Mouse (Mus musculus) forebrain, embryonic 15.5 days (tissue): ENCODE measurements around the gene AC131692.1. TPM values are rescaled to one million over a fixed set of nuclear protein-coding genes. Genes with fewer than 3 reads are reported as not detected.
"Not testable (repeated sequence)": the region's sequence is repeated elsewhere in the genome, so short reads cannot be mapped to it uniquely, and the experiment has no call there.

Experiments used
- ATAC-seq: fragments of 200-750 bp; cut with Nextera tagmentation; replicated peaks from 2 replicates; pipeline ENCODE4 v1.8.0; 2017; ENCODE audit warnings: mild to moderate bottlenecking, moderate TSS enrichment, moderate library complexity
- H3K27ac ChIP-seq: fragments of 300-500 bp; sonication (generic); replicated peaks from 2 replicates; pipeline ENCODE4 v1.5.1; 2015; ENCODE audit warnings: mild to moderate bottlenecking, inconsistent platforms
- H3K27me3 ChIP-seq: fragments of 300-500 bp; sonication (generic); 2 replicates; pipeline ENCODE4 v1.6.1; 2015; ENCODE audit warnings: inconsistent platforms
- H3K36me3 ChIP-seq: fragments of 300-500 bp; sonication (generic); 2 replicates; pipeline ENCODE4 v1.6.1; 2015; ENCODE audit warnings: mild to moderate bottlenecking, inconsistent platforms
- H3K4me1 ChIP-seq: fragments of 300-500 bp; sonication (generic); 2 replicates; pipeline ENCODE4 v1.6.1; 2015; ENCODE audit warnings: inconsistent platforms
- H3K4me2 ChIP-seq: fragments of 300-500 bp; sonication (generic); replicated peaks from 2 replicates; pipeline ENCODE4 v1.6.1; 2015; ENCODE audit warnings: mild to moderate bottlenecking, inconsistent platforms
- H3K4me3 ChIP-seq: fragments of 300-500 bp; sonication (generic); 2 replicates; pipeline ENCODE4 v1.5.1; 2015; ENCODE audit warnings: mild to moderate bottlenecking, inconsistent platforms
- H3K9ac ChIP-seq: fragments of 300-500 bp; sonication (generic); replicated peaks from 2 replicates; pipeline ENCODE4 v1.6.1; 2015; ENCODE audit warnings: mild to moderate bottlenecking, inconsistent platforms
- H3K9me3 ChIP-seq: fragments of 300-500 bp; sonication (generic); 2 replicates; pipeline ENCODE4 v1.6.1; 2016; ENCODE audit warnings: inconsistent platforms
- WGBS: fragments of 180-500 bp; shearing (Covaris S2); methylation state at CpG from one replicate; pipeline ENCODE4 v1.1.7; 2015; ENCODE audit warnings: mixed read lengths; 5-methylcytosine and 5-hydroxymethylcytosine counted together
- polyA plus RNA-seq: library from polyadenylated mRNA; unstranded; fragments of >200 nt; fragmentation: Nextera tagmentation; extraction: Ambion mirVana; gene quantifications from 2 replicates; pipeline ENCODE4 v1.2.1, GENCODE M21; 2015

Gene AC131692.1
- polyA plus RNA-seq, 1 experiment from 2014 or later = 0.37 TPM

DNA sequence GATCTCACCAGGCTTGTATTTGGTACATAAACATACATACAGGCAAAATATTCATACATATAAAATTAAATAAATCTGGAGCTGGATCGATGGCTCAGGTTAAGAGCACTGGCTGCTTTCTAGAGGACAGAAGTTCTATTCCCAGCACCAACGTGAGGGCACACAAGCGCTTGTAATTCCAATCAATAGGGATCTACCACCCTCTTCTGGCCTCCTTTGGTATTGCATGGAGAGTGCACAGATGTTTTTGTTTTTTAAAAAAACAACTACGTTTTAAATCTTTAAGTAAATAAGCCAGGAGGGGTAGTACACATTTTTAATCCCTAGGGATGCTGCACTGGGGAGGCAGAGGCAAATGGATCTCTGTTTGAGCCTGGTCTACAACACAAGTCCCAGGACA, 32.1 kb downstream of the AC131692.1 start:
- H3K27ac ChIP-seq = no peak overlapping the region
- peaks cover 10% of the 10 kb centered on the region; the same call in 1 of the 2 replicates for H3K4me1 ChIP-seq
- WGBS = 25% methylated on average over 4 of the region's 4 CpGs
- H3K27me3 ChIP-seq = no peaks in the 10 kb centered on the region
- no peak for ATAC-seq
- no peaks in the 10 kb centered on the region for H3K36me3 ChIP-seq
- no peak overlapping the region for H3K9ac ChIP-seq
- H3K9me3 ChIP-seq = no peaks in the 10 kb centered on the region
- no peak overlapping the region for H3K4me2 ChIP-seq
- H3K4me3 ChIP-seq = no peak overlapping the region

DNA sequence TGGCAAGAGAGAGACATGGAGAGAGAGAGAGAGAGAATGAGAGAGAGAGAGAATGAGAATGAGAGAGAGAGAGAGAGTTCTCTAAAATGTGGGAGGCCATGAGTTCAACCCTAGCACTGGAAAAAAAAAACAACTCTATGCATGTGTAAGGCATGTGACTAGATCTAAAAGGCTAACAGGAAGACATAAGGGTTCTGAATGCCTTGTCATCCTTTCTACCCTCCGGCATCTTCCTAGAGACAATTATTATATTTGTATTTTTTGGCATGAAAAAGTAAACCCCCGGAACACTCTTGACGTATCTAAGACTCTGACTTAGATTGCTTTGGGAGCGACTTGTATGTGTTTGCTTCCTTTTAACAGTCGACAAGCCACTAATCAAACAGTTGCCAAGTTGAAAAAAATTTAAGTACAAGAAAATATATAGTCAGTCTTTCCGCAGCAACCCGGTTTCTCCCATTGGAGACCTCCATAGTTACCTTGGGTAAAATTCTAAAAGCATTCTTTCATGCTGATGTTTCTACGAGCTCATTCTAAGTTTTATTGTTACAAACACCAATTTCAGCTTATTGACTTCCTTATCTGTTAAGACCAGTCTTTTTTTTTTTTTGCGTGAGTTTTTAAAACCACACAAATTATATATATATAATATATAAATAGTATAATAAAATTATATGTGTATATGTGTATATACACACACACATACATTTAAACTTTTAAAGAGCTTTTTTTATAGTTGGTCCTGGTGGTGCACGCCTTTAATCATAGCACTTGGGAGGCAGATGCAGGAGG, 32.8 kb downstream of the AC131692.1 start:
- no peak overlapping the region for H3K9ac ChIP-seq
- 76% methylated on average over 10 of the region's 10 CpGs for WGBS

DNA sequence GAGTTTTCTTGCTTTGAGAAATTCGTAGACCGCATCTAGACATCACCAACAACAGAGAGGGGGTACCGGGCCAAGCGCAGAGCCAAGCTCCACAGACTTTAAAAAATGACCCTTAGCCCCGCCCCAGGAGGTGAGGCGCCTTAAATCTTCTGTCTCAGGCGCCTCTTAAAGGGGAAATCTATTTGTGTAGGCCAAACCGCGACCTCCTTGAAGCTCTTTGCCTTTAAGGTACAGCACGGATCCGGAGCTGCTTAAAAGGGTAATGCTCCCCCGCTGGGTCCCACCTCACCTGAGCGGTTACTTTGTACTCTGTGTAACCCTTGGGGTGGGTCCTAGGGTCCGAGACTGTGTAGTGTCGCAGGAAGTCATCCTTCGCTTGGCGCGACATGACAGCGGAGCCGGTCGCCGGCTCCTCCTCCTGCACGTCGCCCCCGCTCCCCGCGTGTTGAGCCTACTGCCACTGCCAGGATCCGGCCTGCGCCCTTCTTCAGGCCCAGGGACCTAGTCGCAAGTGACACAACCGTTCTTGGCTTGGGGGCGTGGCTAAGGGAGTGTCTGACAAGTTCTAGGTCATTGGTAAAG, 33.6 kb downstream of the AC131692.1 start, which contains the start of gene Snx15:
Gene Snx15 (minus strand): TSS at position 545 of the 582 bp plus-strand sequence.
- no peaks in the 10 kb centered on the region for H3K36me3 ChIP-seq
- H3K27ac ChIP-seq = peak within 1 kb of the TSS; percentile 85
- under 1% methylated on average over 32 of the region's 32 CpGs for WGBS
- peak within 1 kb of the TSS; percentile 55 for H3K9ac ChIP-seq
- peak; percentile 96 for ATAC-seq
- no peaks in the 10 kb centered on the region for H3K27me3 ChIP-seq
- H3K4me3 ChIP-seq = peak within 1 kb of the TSS; percentile 49
- H3K9me3 ChIP-seq = no peaks in the 10 kb centered on the region
- peaks cover 10% of the 10 kb centered on the region; the same call in 1 of the 2 replicates for H3K4me1 ChIP-seq
- H3K4me2 ChIP-seq = peak within 1 kb of the TSS; percentile 51

More for the DNA sequence above, 32.8 kb downstream of the AC131692.1 start:
- no peak for ATAC-seq
- H3K27me3 ChIP-seq = no peaks in the 10 kb centered on the region
- peaks cover 10% of the 10 kb centered on the region; the same call in 1 of the 2 replicates for H3K4me1 ChIP-seq
- H3K36me3 ChIP-seq = no peaks in the 10 kb centered on the region
- H3K27ac ChIP-seq = peak overlapping the region; percentile 85; the same call in 1 of the 2 replicates
- H3K4me3 ChIP-seq = peak overlapping the region; percentile 49
- H3K4me2 ChIP-seq = peak overlapping the region; percentile 51
- H3K9me3 ChIP-seq = no peaks in the 10 kb centered on the region

DNA sequence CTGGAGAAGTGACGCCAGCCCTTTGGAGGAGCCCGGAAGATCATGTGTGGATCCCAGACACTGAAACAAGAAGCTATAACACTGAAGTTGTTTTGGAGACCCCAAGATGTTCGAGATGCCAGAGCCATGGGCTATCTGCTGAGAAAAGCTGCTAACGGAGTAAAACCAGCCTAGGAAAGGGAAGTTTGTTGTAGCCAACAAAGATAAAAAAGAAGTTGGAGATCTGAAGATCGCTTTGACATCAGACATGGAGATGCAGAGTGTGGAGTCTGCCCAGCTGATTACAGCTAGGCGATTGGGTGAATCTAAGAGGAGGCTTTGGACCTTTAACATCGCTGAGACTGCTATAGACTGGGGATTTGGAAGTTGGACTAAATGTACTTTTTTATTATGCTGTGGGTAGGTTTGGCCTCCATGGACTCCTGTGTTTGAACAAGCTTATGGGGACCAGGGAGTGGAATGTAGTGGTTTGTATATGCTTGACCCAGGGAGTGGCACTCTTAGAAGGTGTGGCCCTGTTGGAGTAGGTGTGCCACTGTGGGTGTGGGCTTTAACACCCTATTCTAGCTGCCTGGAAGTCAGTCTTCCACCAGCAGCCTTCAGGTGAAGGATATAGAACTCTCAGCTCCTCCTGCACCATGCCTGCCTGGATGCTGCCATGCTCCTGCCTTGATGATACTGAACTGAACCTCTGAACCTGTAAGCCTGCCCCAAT, 36.4 kb downstream of the AC131692.1 start:
- H3K36me3 ChIP-seq = peaks cover 11% of the 10 kb centered on the region; the same call in 1 of the 2 replicates
- ATAC-seq, H3K4me3 ChIP-seq, H3K27me3 ChIP-seq, H3K9ac ChIP-seq, H3K4me2 ChIP-seq, H3K4me1 ChIP-seq, H3K9me3 ChIP-seq, H3K27ac ChIP-seq: not testable (repeated sequence)
- 81% methylated on average over 7 of the region's 7 CpGs for WGBS

DNA sequence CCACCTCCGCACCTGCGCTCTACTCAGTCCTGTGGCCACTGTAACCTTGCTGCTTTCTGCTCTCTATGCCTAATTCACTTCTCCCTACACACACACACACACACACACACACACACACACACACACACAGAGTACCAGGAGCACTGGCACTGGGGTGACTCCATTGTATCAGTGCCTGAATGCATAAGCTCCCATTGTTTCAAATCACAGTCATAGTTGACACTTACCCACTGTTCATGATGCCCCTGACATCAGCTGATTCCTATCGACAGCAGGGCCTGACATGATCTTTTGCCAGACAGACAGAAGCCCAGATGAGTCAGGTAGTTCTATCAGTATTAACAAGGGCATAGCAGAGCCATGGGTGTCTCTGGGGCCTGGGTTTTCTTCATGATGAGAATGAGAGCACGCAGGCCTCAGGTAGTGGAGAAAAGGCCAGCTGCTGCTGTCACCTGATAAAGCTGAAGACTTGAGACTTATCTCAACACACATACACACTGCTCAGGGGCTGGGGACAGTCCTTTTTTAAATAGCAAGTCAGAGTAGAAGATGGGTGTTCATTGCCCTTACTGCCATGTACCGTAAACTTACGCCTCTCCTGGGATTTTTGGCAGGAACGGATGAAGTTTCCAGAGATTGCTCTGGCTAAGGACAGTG, 38.1 kb downstream of the AC131692.1 start:
- no peak for ATAC-seq
- Histone ChIP-seq H3K9me3 (no peaks in the 10 kb centered on the region), H3K9ac (no peak overlapping the region), H3K4me2 (no peak overlapping the region), H3K27me3 (no peaks in the 10 kb centered on the region), H3K36me3 (peaks cover 25% of the 10 kb centered on the region), H3K27ac (no peak overlapping the region), H3K4me3 (no peak overlapping the region), H3K4me1 (peaks cover 4% of the 10 kb centered on the region; the same call in 1 of the 2 replicates)
- 88% methylated on average over 7 of the region's 7 CpGs for WGBS

DNA sequence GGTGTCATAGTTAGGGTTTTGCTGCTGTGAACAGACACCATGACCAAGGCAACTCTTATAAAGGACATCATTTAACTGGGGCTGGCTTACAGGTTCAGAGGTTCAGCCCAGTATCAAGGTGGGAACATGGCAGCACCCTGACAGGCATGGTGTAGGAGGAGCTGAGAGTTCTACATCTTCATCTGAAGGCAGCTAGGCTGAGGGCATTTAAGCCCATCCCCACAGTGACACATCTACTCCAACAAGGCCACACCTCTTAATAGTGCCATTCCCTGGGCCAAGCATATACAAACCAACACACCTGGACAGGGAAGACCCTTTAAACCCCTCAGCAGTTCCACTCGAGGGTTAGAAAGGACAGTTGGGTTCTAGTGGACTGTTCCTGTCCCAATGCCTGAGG, 39.0 kb downstream of the AC131692.1 start:
- not testable (repeated sequence) for ATAC-seq, H3K27me3 ChIP-seq, H3K9ac ChIP-seq, H3K4me1 ChIP-seq, H3K27ac ChIP-seq, H3K4me2 ChIP-seq, H3K9me3 ChIP-seq, H3K4me3 ChIP-seq
- 48% methylated on average over 1 of the region's 1 CpGs for WGBS
- H3K36me3 ChIP-seq = peaks cover 26% of the 10 kb centered on the region

DNA sequence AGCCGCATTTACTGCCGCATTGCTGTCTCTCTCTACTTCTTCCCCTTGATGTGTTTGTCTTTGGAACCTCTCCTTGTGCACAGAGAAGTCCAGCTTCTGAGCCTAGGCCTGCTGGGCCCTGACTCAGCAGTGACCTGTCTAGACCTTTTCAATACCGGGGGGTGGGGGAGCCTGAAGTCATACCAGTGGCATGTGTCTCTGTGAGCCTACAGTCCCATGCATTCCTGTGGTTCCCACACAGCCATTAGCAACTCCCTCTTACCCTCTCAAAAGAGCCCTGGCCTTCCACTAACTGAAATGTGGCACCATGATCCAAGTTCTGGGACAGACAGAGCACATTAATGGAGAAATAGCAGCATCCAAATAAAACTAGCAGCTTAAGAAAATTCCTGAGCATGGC, 42.2 kb downstream of the AC131692.1 start:
- no peaks in the 10 kb centered on the region for H3K9me3 ChIP-seq
- H3K27ac ChIP-seq = no peak overlapping the region
- WGBS = 91% methylated on average over 3 of the region's 3 CpGs
- ATAC-seq = no peak
- H3K9ac ChIP-seq = no peak overlapping the region
- no peak overlapping the region for H3K4me3 ChIP-seq
- H3K27me3 ChIP-seq = no peaks in the 10 kb centered on the region
- H3K4me2 ChIP-seq = no peak overlapping the region
- peaks cover 26% of the 10 kb centered on the region for H3K36me3 ChIP-seq
- peaks cover 11% of the 10 kb centered on the region for H3K4me1 ChIP-seq

DNA sequence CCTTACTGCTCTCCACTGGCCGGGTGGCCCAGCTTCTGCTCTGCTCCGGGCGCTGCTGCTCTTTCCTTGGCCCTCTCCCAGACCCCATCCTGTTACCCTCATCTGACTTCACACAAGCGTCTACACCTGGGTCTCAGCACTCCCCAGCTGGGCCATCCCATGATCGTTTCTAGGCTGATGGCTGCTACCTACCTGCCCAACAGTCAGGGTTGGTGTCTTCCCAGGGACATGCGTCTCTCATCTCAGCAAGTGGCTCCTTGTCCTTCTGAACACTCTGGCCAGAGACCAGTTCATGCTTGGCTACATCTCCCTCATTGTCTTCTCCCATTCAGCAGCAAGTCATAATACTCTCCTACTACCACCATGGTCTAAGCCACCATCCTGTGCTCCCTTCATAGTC, 45.5 kb downstream of the AC131692.1 start:
- H3K4me1 ChIP-seq = peaks cover 15% of the 10 kb centered on the region
- H3K27me3 ChIP-seq = no peaks in the 10 kb centered on the region
- H3K27ac ChIP-seq = peak overlapping the region; percentile 98; the same call in 1 of the 2 replicates
- H3K36me3 ChIP-seq = peaks cover 19% of the 10 kb centered on the region
- 90% methylated on average over 6 of the region's 6 CpGs for WGBS
- H3K4me3 ChIP-seq = peak overlapping the region; percentile 68
- H3K9ac ChIP-seq = 0 out of 2 replicates have a peak overlapping the region, but pooled peaks have one; percentile 93
- H3K4me2 ChIP-seq = peak overlapping the region; percentile 88
- ATAC-seq = no peak
- no peaks in the 10 kb centered on the region for H3K9me3 ChIP-seq

DNA sequence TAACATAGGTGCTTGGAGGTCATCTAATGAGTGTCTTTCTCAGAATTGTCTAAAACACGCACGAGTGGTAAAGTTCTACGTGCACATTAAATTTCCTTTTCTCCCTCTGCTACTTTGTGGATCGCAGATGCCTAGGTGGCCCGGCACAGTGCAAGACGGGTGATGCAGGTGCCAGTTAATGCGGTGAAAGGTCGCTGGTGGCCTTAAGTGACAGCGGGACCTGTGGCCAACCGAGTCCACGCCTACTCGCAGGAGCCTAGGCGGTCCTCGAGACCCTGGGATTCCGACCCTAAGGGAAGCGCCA, 46.1 kb downstream of the AC131692.1 start:
- 5% methylated on average over 16 of the region's 16 CpGs for WGBS

DNA sequence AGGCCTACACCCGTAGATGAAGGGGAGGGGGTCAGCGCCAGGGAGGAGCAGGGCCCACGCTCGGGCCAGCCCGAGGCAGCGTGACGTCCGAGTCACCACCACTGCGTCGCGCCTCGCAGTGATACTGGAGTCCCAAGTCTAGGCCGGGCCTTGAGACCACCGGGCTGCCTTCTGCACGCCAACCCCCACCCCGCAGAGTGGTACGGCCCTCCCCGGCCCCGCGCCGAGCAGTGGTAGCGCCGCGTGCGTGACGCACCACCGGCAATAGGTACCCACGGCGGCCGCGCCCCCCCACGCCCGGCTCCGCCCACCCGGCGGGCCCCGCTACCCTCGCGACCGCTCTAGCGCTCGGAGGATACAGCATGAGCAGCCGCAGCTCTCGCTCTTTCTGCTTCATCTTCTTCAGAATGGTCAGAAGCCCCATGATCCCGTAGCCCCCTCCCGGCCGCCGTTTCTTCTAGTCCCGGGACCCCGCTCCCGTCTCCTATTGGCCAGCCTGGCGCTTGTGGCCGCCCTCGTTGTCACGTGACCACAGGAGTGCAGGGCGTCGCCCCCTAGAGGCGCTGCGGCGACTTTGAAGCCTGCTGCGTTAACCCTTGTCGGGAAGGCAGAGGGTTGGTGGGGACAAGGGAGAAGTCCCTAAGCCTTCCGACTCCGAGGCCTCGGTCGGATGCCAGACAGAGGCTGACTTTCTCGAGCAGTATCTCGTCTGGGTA, 46.6 kb downstream of the AC131692.1 start, which contains the start of gene Batf2:
Gene Batf2 (plus strand): TSS at position 306 of the 716 bp plus-strand sequence.
- peaks cover 13% of the 10 kb centered on the region for H3K36me3 ChIP-seq
- 0% methylated on average over 66 of the region's 68 CpGs for WGBS
- peak within 1 kb of the TSS; percentile 68 for H3K4me3 ChIP-seq
- H3K4me1 ChIP-seq = peaks cover 15% of the 10 kb centered on the region
- H3K27me3 ChIP-seq = no peaks in the 10 kb centered on the region
- H3K9ac ChIP-seq = peak within 1 kb of the TSS; percentile 93
- H3K9me3 ChIP-seq = no peaks in the 10 kb centered on the region
- ATAC-seq = peak; percentile 95
- H3K4me2 ChIP-seq = peak within 1 kb of the TSS; percentile 88
- peak within 1 kb of the TSS; percentile 98 for H3K27ac ChIP-seq

More for the DNA sequence above, 46.1 kb downstream of the AC131692.1 start:
- no peaks in the 10 kb centered on the region for H3K27me3 ChIP-seq
- H3K4me1 ChIP-seq = peaks cover 15% of the 10 kb centered on the region
- H3K4me3 ChIP-seq = peak overlapping the region; percentile 68
- H3K9ac ChIP-seq = peak overlapping the region; percentile 93
- no peak for ATAC-seq
- H3K4me2 ChIP-seq = peak overlapping the region; percentile 88
- no peaks in the 10 kb centered on the region for H3K9me3 ChIP-seq
- peak overlapping the region; percentile 98 for H3K27ac ChIP-seq
- peaks cover 18% of the 10 kb centered on the region for H3K36me3 ChIP-seq

DNA sequence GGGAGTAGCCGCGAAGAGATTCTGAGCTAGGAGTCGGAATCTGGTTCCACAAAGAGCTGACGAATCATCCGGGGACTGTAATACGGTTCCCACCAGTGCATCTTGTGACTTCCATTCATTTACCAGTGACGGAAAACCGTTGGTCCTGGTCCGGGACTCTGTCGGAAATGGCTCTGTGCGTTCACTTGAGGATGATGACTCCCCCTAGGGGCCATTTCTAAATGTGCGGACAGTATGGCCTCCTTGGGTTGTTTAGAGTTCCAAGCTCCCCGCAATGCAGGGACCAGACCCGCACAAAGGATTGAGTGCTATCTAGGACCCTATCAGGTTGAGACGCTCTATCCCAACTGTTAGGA, 47.2 kb downstream of the AC131692.1 start, which contains the start of gene Arl2:
Gene Arl2 (minus strand): TSS at position 155 of the 356 bp plus-strand sequence.
- Histone ChIP-seq H3K27ac (peak within 1 kb of the TSS; percentile 98), H3K4me2 (peak within 1 kb of the TSS; percentile 88), H3K27me3 (no peaks in the 10 kb centered on the region), H3K4me1 (peaks cover 15% of the 10 kb centered on the region), H3K4me3 (peak within 1 kb of the TSS; percentile 68), H3K36me3 (peaks cover 9% of the 10 kb centered on the region; the same call in 1 of the 2 replicates), H3K9me3 (no peaks in the 10 kb centered on the region), H3K9ac (peak within 1 kb of the TSS; percentile 93)
- 1% methylated on average over 15 of the region's 15 CpGs for WGBS
- ATAC-seq = peak; percentile 76
